Mouse (Mus musculus): Measurements from ENCODE around the gene Snx9. TPM values are rescaled to one million over a fixed set of nuclear protein-coding genes. Genes with fewer than 3 reads are reported as not detected.

Snx9 gene
- polyA plus RNA-seq, 1 experiment from 2014 or later: 29.6 TPM

DNA sequence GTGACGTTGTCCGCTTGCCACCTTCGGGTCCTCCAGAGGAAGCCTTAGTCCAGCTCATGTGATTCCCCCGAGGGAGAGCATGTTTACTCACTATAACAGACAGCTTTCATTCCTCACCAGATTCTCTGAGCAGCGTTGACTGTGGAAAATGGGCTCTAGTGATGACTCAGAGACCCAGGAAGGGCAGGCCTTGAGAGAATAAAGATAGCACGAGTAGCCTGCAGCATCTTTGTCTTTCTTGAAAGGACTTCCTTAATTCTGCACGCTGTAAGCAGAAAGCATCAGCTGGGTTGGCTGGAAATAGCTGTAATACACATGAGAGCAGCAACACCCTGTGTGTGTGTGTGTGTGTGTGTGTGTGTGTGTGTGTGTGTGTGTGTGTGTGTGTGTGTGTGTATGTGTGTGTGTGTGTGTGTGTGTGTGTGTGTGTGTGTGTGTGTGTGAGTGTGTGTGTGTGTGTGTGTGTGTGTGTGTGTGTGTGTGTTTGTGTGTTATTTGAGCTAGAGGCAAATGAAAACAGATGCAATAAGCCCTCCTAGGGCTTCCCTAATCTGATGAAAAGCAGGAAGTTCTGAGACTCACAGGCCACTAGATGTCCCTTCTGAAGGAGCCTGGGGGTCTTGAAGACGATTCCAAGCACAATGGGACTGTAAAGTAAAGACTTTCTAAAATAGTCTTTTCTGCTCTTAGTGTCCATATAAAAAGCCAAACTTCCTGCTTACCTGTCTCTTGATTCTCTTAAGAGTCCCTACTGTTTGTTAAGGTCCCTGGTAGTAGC, 27.1 kb upstream of the Snx9 start:
- no peak for ATAC-seq (ENCODE audit: insufficient number of reproducible peaks, low FRiP score)
- WGBS: 44% methylated on average over 8 of the region's 8 CpGs
- Histone ChIP-seq H3K27ac (ENCODE audit: poor library complexity, severe bottlenecking) (no peak overlapping the region), H3K9ac (no peak overlapping the region), H3K9me3 (replicated peaks) (0 out of 2 replicates have a peak, but pooled peaks cover 3% of the 10 kb centered on the region), H3K4me1 (replicated peaks) (peaks cover 16% of the 10 kb centered on the region), H3K27me3 (replicated peaks) (no peaks in the 10 kb centered on the region), H3K4me2 (no peak overlapping the region), H3K36me3 (no peaks in the 10 kb centered on the region), H3K4me3 (no peak overlapping the region)

DNA sequence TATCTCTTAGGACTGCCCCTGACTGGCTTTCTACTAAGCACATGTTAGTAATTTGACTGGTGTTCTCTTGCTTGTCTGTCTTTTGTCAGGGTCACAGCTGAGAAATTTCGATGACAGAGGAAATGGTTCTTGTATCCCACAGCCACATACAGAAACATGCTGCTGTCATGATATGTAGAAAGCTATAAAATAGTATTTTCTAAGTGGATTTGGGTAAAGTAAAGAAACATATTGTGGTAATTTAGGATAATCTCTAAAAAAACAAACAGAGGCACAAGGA, 26.5 kb upstream of the Snx9 start:
- Histone ChIP-seq H3K4me2 (no peak overlapping the region), H3K4me1 (replicated peaks) (peaks cover 16% of the 10 kb centered on the region), H3K27me3 (replicated peaks) (no peaks in the 10 kb centered on the region), H3K27ac (ENCODE audit: poor library complexity, severe bottlenecking) (no peak overlapping the region), H3K36me3 (no peaks in the 10 kb centered on the region), H3K9me3 (replicated peaks) (0 out of 2 replicates have a peak, but pooled peaks cover 3% of the 10 kb centered on the region), H3K4me3 (no peak overlapping the region), H3K9ac (no peak overlapping the region)
- ATAC-seq (ENCODE audit: insufficient number of reproducible peaks, low FRiP score): no peak
- WGBS: 21% methylated on average over 1 of the region's 1 CpGs

DNA sequence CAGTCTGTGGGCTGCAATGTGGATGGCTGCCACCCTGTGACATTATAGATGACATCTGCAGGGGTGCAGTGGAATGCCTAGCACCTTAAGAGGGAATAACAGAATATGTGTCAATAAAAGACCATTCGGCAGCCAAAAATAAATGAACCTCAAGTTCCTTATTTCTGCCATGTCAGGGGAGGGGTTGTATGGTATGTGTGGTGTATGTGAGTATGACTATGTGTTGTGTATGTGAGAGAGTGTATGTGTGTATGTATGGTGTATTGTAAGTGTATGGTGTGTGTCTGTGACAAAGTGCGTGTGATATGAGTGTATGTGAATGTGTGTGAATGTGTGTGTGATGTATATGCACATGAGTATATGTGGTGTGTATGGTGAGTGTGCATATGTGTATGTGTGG, 23.3 kb upstream of the Snx9 start:
- Histone ChIP-seq H3K9ac (no peak overlapping the region), H3K27me3 (replicated peaks) (no peaks in the 10 kb centered on the region), H3K9me3 (replicated peaks) (no peaks in the 10 kb centered on the region), H3K4me1 (replicated peaks) (peaks cover 29% of the 10 kb centered on the region), H3K36me3 (no peaks in the 10 kb centered on the region), H3K27ac (ENCODE audit: poor library complexity, severe bottlenecking) (no peak overlapping the region), H3K4me3 (no peak overlapping the region), H3K4me2 (no peak overlapping the region)
- WGBS: 91% methylated on average over 2 of the region's 2 CpGs
- no peak for ATAC-seq (ENCODE audit: insufficient number of reproducible peaks, low FRiP score)

DNA sequence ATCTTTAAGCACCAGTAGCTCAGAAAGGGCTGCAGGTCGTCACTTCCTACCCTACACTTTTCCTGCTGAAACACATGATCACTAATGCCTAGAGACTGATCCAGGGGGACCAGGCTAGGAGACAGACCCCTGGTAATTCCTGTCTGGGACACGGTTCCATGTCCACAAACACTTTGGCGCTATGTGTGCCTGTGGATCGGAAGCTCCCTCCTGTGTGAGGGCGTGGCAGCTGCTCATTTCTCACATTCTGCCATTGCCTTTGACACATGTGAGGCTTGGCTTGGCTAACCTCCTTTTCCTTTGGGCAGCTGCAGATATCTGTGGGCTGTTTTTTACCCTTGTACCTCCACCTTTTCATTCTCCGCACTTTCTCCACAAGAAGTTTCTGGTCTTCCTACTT, 22.0 kb upstream of the Snx9 start:
- Histone ChIP-seq H3K9ac (no peak overlapping the region), H3K4me1 (replicated peaks) (peaks cover 28% of the 10 kb centered on the region), H3K4me2 (no peak overlapping the region), H3K36me3 (no peaks in the 10 kb centered on the region), H3K4me3 (no peak overlapping the region), H3K27ac (ENCODE audit: poor library complexity, severe bottlenecking) (no peak overlapping the region), H3K9me3 (replicated peaks) (no peaks in the 10 kb centered on the region), H3K27me3 (replicated peaks) (no peaks in the 10 kb centered on the region)
- WGBS: 59% methylated on average over 6 of the region's 6 CpGs
- no peak for ATAC-seq (ENCODE audit: insufficient number of reproducible peaks, low FRiP score)

DNA sequence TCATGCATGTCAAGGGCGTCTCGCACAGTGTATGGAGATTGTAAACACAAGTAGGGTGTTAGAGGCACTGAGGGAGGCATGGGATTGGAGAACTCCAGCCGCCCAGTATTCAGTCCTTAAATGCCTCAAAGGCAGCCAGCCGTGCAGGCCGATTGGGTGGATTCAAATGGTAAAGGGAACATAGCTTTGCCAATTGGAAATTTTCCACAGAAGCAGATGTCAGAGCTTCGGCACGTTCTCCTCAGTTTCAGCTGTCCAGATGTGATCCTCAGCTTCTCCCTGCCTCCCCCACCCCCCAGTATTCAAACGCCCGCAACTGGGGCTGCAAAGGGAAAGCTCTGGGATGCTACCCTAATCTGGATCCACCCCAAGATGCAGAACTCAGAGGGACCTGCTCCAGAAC, 21.3 kb upstream of the Snx9 start:
- Histone ChIP-seq H3K27me3 (replicated peaks) (no peaks in the 10 kb centered on the region), H3K27ac (ENCODE audit: poor library complexity, severe bottlenecking) (no peak overlapping the region), H3K9me3 (replicated peaks) (no peaks in the 10 kb centered on the region), H3K4me1 (replicated peaks) (peaks cover 23% of the 10 kb centered on the region), H3K4me3 (no peak overlapping the region), H3K4me2 (no peak overlapping the region), H3K36me3 (no peaks in the 10 kb centered on the region), H3K9ac (no peak overlapping the region)
- no peak for ATAC-seq (ENCODE audit: insufficient number of reproducible peaks, low FRiP score)
- WGBS: 67% methylated on average over 9 of the region's 9 CpGs

DNA sequence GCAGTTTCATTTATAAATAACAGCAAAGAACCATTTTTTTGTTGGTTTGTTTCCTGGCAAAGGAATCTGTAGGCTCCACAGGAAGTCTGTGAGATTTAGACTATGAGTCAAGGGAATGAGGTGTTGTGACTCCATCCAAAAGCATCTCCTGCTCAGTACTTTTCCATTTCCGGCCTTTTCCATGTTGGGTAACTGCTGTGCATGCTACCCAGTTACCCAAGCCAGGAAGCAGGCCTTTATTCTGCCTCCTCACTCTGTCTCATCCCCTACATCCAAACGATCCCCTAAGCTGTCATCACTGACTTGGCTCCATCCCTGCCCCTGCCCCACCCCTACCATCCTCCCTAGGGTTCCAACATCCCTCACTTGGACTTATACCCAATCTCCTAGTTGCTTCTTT, 18.6 kb upstream of the Snx9 start:
- WGBS: 46% methylated on average over 2 of the region's 2 CpGs

DNA sequence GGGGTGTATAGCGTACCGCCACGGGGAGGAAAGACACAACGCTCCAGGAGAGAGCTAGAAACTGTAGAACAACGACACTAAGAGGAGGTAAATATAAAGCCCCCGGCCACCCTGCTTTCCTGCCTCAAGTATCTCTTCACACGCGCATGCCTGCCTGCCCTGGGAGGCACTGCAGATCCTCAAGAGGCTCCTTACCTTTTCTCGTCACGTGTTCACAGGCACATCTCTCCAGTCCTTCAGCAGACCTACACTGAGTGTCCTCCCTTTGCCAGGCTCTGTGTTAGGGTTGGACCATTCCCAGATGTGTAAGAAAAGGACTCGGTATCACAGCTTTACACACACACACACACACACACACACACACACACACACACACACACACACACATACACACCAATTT, 18.1 kb upstream of the Snx9 start:
- no peaks in the 10 kb centered on the region for H3K36me3 ChIP-seq

More for the DNA sequence above, 18.6 kb upstream of the Snx9 start:
- H3K4me2 ChIP-seq: no peak overlapping the region
- no peak for ATAC-seq (ENCODE audit: insufficient number of reproducible peaks, low FRiP score)
- H3K9me3 ChIP-seq (replicated peaks): no peaks in the 10 kb centered on the region
- H3K27me3 ChIP-seq (replicated peaks): no peaks in the 10 kb centered on the region
- H3K4me3 ChIP-seq: no peak overlapping the region
- H3K36me3 ChIP-seq: no peaks in the 10 kb centered on the region
- H3K27ac ChIP-seq (ENCODE audit: poor library complexity, severe bottlenecking): no peak overlapping the region
- peaks cover 21% of the 10 kb centered on the region for H3K4me1 ChIP-seq (replicated peaks)
- no peak overlapping the region for H3K9ac ChIP-seq

DNA sequence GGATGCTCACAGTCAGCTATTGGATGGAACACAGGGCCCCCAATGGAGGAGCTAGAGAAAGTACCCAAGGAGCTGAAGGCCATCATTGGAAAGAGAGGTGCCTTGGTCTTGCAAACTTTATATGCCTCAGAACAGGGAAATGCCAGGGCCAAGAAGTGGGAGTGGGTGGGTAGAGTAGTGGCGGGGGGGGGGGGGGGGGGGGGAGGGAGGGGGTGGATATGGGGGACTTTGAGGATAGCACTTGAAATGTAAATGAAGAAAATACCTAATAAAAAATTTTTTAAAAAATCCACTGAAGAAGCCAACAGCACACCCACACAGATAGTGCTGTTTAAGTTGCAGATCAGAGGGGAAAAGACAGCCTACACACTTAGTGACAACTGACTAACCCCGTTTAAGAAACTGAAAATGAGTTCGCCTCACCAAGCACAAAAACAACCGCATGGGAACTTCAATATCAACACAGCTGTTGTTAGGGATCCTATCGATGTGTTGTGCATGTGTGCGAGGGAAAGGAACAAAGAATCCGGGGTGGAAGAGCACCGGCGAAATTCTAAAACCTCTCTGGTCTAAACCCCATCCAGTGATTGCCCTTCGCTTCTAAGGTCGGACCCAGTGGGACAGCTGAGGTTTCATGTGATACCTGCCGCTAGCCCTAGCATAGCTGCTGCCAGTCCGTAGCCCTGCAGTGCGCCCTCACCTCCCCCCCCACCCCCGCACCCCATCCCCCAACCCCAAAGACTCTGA, 13.1 kb upstream of the Snx9 start:
- no peaks in the 10 kb centered on the region for H3K36me3 ChIP-seq
- no peaks in the 10 kb centered on the region for H3K27me3 ChIP-seq (replicated peaks)
- H3K4me3 ChIP-seq: peak overlapping the region; percentile 28
- no peaks in the 10 kb centered on the region for H3K9me3 ChIP-seq (replicated peaks)
- 13% methylated on average over 14 of the region's 15 CpGs for WGBS
- no peak for ATAC-seq (ENCODE audit: insufficient number of reproducible peaks, low FRiP score)
- no peak overlapping the region for H3K27ac ChIP-seq (ENCODE audit: poor library complexity, severe bottlenecking)
- peak overlapping the region; percentile 59; the same call in 1 of the 2 replicates for H3K9ac ChIP-seq
- peak overlapping the region; percentile 59 for H3K4me2 ChIP-seq
- peaks cover 38% of the 10 kb centered on the region for H3K4me1 ChIP-seq (replicated peaks)

More for the DNA sequence above, 18.1 kb upstream of the Snx9 start:
- 74% methylated on average over 11 of the region's 11 CpGs for WGBS
- Histone ChIP-seq H3K4me3 (no peak overlapping the region), H3K27ac (ENCODE audit: poor library complexity, severe bottlenecking) (no peak overlapping the region), H3K27me3 (replicated peaks) (no peaks in the 10 kb centered on the region), H3K4me1 (replicated peaks) (peaks cover 17% of the 10 kb centered on the region), H3K9ac (no peak overlapping the region), H3K4me2 (no peak overlapping the region), H3K9me3 (replicated peaks) (no peaks in the 10 kb centered on the region)
- ATAC-seq (ENCODE audit: insufficient number of reproducible peaks, low FRiP score): no peak

DNA sequence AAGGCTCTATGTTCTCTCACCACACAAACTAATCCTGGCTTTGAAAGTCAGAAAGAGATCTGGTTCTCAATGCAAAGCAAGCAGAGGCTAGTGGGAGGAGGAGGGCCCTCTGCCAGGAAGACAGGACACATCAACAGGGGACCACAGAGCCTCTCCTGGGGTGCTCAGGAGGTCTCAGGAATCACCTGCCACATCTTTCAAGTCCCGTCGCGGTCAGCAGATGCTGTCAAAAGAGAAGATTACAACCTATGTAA, 12.6 kb upstream of the Snx9 start:
- Histone ChIP-seq H3K9ac (peak overlapping the region; percentile 59; the same call in 1 of the 2 replicates), H3K9me3 (replicated peaks) (no peaks in the 10 kb centered on the region), H3K4me1 (replicated peaks) (peaks cover 35% of the 10 kb centered on the region), H3K4me3 (peak overlapping the region; percentile 28), H3K27me3 (replicated peaks) (no peaks in the 10 kb centered on the region), H3K27ac (ENCODE audit: poor library complexity, severe bottlenecking) (no peak overlapping the region), H3K36me3 (no peaks in the 10 kb centered on the region), H3K4me2 (peak overlapping the region; percentile 59)
- ATAC-seq (ENCODE audit: insufficient number of reproducible peaks, low FRiP score): no peak
- WGBS: 12% methylated on average over 3 of the region's 3 CpGs

DNA sequence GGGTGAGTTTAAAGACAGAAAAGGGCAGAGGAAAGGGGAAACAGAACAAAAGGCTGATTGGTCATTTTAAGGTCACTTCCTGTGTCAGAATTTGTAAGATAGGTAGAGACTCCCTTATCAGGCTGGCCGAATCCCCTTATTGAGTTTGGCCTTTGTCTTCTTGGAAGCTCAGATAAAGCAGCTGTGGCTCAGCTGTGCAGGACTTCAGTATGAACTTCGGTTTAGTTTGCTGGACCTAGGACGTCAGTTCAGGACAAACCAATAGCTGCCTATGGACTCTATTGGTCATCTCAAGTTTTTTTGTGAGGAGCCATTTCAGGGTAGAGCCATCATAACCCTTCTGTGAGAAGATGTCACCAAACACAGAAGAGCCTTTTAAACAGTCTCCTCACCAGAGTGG, 12.2 kb upstream of the Snx9 start:
- Histone ChIP-seq H3K9me3 (replicated peaks) (peaks cover 4% of the 10 kb centered on the region; the same call in 1 of the 2 replicates), H3K9ac (no peak overlapping the region), H3K4me1 (replicated peaks) (peaks cover 35% of the 10 kb centered on the region), H3K27me3 (replicated peaks) (no peaks in the 10 kb centered on the region), H3K4me2 (0 out of 2 replicates have a peak overlapping the region, but pooled peaks have one; percentile 59), H3K4me3 (no peak overlapping the region), H3K36me3 (no peaks in the 10 kb centered on the region), H3K27ac (ENCODE audit: poor library complexity, severe bottlenecking) (no peak overlapping the region)
- 24% methylated on average over 3 of the region's 3 CpGs for WGBS
- no peak for ATAC-seq (ENCODE audit: insufficient number of reproducible peaks, low FRiP score)

DNA sequence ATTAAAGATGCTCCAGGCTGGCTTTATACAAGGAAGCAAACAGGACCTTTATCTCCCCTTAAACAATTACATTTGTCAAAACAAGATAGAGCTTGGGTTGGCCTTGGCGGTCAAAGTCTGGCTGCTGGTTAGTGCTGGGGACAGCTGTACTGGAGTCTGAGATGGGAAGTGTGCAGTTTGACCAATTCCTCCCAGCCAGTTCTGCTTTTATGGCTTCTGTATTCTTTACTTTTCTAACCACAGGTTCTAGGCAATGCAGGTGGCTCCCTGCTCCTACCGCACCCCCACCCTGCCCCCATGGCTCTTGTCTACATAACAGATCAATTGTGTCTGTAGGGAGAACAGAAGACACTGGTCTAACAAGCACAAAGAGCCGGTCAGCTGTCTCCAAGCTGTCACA, 11.2 kb upstream of the Snx9 start:
- H3K9ac ChIP-seq: no peak overlapping the region
- no peaks in the 10 kb centered on the region for H3K27me3 ChIP-seq (replicated peaks)
- H3K4me2 ChIP-seq: no peak overlapping the region
- H3K27ac ChIP-seq (ENCODE audit: poor library complexity, severe bottlenecking): no peak overlapping the region
- peaks cover 35% of the 10 kb centered on the region for H3K4me1 ChIP-seq (replicated peaks)
- no peak overlapping the region for H3K4me3 ChIP-seq
- no peak for ATAC-seq (ENCODE audit: insufficient number of reproducible peaks, low FRiP score)
- peaks cover 4% of the 10 kb centered on the region; the same call in 1 of the 2 replicates for H3K9me3 ChIP-seq (replicated peaks)
- no peaks in the 10 kb centered on the region for H3K36me3 ChIP-seq
- 66% methylated on average over 3 of the region's 3 CpGs for WGBS
